Mouse (Mus musculus) liver, postnatal 0 days (tissue): ENCODE data around the gene Ubac1. TPM values are rescaled to one million over a fixed set of nuclear protein-coding genes. Genes with fewer than 3 reads are reported as not detected.
A peak's percentile ranks its signal among the peaks of the same experiment; 100 is the strongest.

Source experiments
- ATAC-seq: fragments of 200-750 bp; cut with Nextera tagmentation; 2 replicates; pipeline ENCODE4 v1.8.0; 2017; ENCODE audit warnings: mild to moderate bottlenecking, moderate library complexity
- DNase-seq: peaks from one replicate; pipeline ENCODE4 v3.0.0-alpha.2; 2016
- H3K27ac ChIP-seq: fragments of 300-500 bp; sonication (generic); 2 replicates; pipeline ENCODE4 v1.5.1; 2014; ENCODE audit warnings: antibody characterized with exemption, moderate library complexity, mild to moderate bottlenecking, low read depth
- H3K27me3 ChIP-seq: fragments of 300-500 bp; sonication (generic); 2 replicates; pipeline ENCODE4 v1.6.1; 2014; ENCODE audit warnings: low read length, control low read depth, mixed read lengths; ENCODE audit not compliant: insufficient read depth
- H3K36me3 ChIP-seq: fragments of 300-500 bp; sonication (generic); replicated peaks from 2 replicates; pipeline ENCODE4 v1.6.1; 2014; ENCODE audit warnings: mild to moderate bottlenecking, control low read depth, low read length, moderate library complexity, mixed read lengths; ENCODE audit not compliant: insufficient read depth
- H3K4me1 ChIP-seq: fragments of 300-500 bp; sonication (generic); 2 replicates; pipeline ENCODE4 v1.6.1; 2014; ENCODE audit warnings: antibody characterized with exemption, mild to moderate bottlenecking, control low read depth; ENCODE audit not compliant: insufficient read depth
- H3K4me2 ChIP-seq: fragments of 300-500 bp; sonication (generic); 2 replicates; pipeline ENCODE4 v1.6.1; 2014; ENCODE audit warnings: low read depth, mild to moderate bottlenecking, low read length, moderate library complexity, mixed read lengths
- H3K4me3 ChIP-seq: fragments of 300-500 bp; sonication (generic); 2 replicates; pipeline ENCODE4 v1.5.1; 2014; ENCODE audit warnings: low read depth, low read length
- H3K9ac ChIP-seq: fragments of 300-500 bp; sonication (generic); replicated peaks from 2 replicates; pipeline ENCODE4 v1.6.1; 2014; ENCODE audit warnings: mild to moderate bottlenecking, moderate library complexity
- H3K9me3 ChIP-seq: fragments of 300-500 bp; sonication (generic); 2 replicates; pipeline ENCODE4 v1.6.1; 2016; ENCODE audit warnings: mild to moderate bottlenecking, control low read depth, low read length, mixed read lengths
- CTCF ChIP-seq: sonication (generic); IDR thresholded peaks from 2 replicates; pipeline ENCODE4 v1.5.1; 2016; ENCODE audit warnings: antibody characterized with exemption, low read depth
- EP300 ChIP-seq: IDR thresholded peaks from 2 replicates; pipeline ENCODE4 v1.6.1; 2016; ENCODE audit warnings: antibody characterized with exemption, low read depth, mild to moderate bottlenecking
- WGBS: fragments of 180-500 bp; shearing (Covaris S2); extraction: QIAGEN DNeasy Blood & Tissue Kit; methylation state at CpG from one replicate; pipeline ENCODE4 v1.1.7; 2014; ENCODE audit not compliant: insufficient replicate concordance; 5-methylcytosine and 5-hydroxymethylcytosine counted together
- polyA plus RNA-seq: library from polyadenylated mRNA; unstranded; fragments of >200 nt; fragmentation: Nextera tagmentation; extraction: Ambion mirVana; gene quantifications from 2 replicates; pipeline ENCODE4 v1.2.1, GENCODE M21; 2015

The Ubac1 gene
- polyA plus RNA-seq, 1 experiment from 2014 or later = 183 TPM

- ATAC-seq (peak; percentile 67; the same call in 1 of the 2 replicates), DNase-seq (peak; percentile 42)
- H3K4me1 ChIP-seq = 0 out of 2 replicates have a peak, but pooled peaks cover 3% of the 10 kb centered on the region
- H3K9me3 ChIP-seq = no peaks in the 10 kb centered on the region
- H3K27me3 ChIP-seq = no peaks in the 10 kb centered on the region
- H3K4me3 ChIP-seq = no peak overlapping the region
- H3K9ac ChIP-seq = no peak overlapping the region
- 0 out of 2 replicates have a peak, but pooled peaks cover 6% of the 10 kb centered on the region for H3K36me3 ChIP-seq
- TF ChIP-seq CTCF (no peak), EP300 (no peak)
- no peak overlapping the region for H3K4me2 ChIP-seq
- H3K27ac ChIP-seq = no peak overlapping the region
- 69% methylated on average over 21 of the region's 21 CpGs for WGBS
These were observed 39.6 kb upstream of the Ubac1 start for GRCm38 (mm10) chr2:26061018-26061666.

DNA sequence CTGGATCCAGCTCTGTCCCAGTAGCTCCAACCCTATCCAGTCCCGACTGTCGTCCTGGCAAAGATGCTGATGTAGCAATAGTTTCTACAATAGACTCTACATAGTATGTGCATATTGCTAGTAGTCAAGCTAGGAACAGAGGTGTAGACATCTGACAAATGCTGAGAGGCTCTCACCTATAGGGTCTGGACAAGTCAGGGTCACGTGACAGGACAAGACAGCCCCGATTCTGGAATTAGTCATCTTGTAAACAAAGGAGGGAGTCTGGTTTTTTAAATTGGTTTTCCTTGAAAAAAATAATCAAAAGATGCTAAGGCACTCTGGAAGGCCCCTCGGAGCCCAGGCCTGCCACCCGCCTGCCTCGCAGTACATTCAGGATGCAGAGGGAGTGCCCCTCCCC, 35.5 kb upstream of the Ubac1 start:
- H3K4me3 ChIP-seq = no peak overlapping the region
- H3K9ac ChIP-seq = no peak overlapping the region
- H3K4me2 ChIP-seq = no peak overlapping the region
- no peak overlapping the region for H3K27ac ChIP-seq
- DNase-seq (no peak), ATAC-seq (no peak)
- H3K27me3 ChIP-seq = no peaks in the 10 kb centered on the region
- H3K4me1 ChIP-seq = 0 out of 2 replicates have a peak, but pooled peaks cover 3% of the 10 kb centered on the region
- no peaks in the 10 kb centered on the region for H3K9me3 ChIP-seq
- H3K36me3 ChIP-seq = 0 out of 2 replicates have a peak, but pooled peaks cover 6% of the 10 kb centered on the region
- TF ChIP-seq EP300 = no peak
- TF ChIP-seq CTCF = no peak
- WGBS = 79% methylated on average over 7 of the region's 7 CpGs

- ATAC-seq = no peak
- Histone ChIP-seq H3K27me3 (no peaks in the 10 kb centered on the region), H3K4me2 (no peak overlapping the region), H3K27ac (no peak overlapping the region), H3K9me3 (no peaks in the 10 kb centered on the region), H3K4me1 (no peaks in the 10 kb centered on the region), H3K36me3 (0 out of 2 replicates have a peak, but pooled peaks cover 4% of the 10 kb centered on the region), H3K9ac (no peak overlapping the region), H3K4me3 (no peak overlapping the region)
- no peak for DNase-seq
- WGBS = 70% methylated on average over 5 of the region's 5 CpGs
- TF ChIP-seq EP300 = no peak
- no peak for TF ChIP-seq CTCF
These were observed 34.7 kb upstream of the Ubac1 start for GRCm38 (mm10) chr2:26056226-26056625.

- WGBS = 54% methylated on average over 2 of the region's 2 CpGs
- ATAC-seq (no peak), DNase-seq (no peak)
- no peaks in the 10 kb centered on the region for H3K4me1 ChIP-seq
- no peak for TF ChIP-seq EP300
- no peak for TF ChIP-seq CTCF
- no peak overlapping the region for H3K4me2 ChIP-seq
- H3K27me3 ChIP-seq = no peaks in the 10 kb centered on the region
- H3K27ac ChIP-seq = no peak overlapping the region
- no peak overlapping the region for H3K4me3 ChIP-seq
- H3K9ac ChIP-seq = no peak overlapping the region
- 0 out of 2 replicates have a peak, but pooled peaks cover 4% of the 10 kb centered on the region for H3K36me3 ChIP-seq
- H3K9me3 ChIP-seq = no peaks in the 10 kb centered on the region
These were observed 34.2 kb upstream of the Ubac1 start for GRCm38 (mm10) chr2:26055747-26056102.

DNA sequence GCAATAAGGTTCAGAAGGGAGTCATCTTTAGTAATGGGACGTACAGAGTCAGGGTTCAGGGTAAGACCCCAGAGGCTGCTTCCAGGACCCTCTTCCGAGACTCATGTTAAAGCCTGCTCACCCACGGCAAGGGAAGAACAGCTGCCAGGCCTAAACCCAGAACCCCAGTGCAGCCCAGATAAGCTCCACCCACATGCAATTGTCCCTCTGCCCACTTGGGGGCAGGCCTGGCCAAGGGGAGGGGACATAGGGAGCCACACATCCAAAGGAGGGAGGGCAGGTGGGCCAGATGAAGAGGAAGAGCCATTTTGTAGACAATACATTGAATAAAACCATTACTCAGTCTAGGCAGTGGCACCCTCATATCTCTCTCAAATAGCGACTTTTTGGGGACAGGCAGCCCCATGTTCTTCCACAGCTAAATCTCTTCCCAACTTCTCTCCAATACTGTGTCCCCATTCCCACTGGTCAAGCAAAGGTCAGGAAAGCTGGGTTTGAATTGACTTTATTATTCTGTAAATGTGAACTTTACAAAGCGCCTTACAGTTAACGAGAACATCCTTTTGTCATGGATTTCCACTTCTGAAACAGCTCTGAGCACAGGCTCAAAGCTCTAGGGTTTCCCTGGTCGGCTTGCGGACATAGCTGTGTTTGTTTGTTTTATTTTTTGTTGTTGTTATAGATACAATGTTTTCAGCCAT, 33.6 kb upstream of the Ubac1 start:
- no peak overlapping the region for H3K27ac ChIP-seq
- 47% methylated on average over 8 of the region's 8 CpGs for WGBS
- peak; percentile 98 for TF ChIP-seq CTCF
- no peak for TF ChIP-seq EP300
- DNase-seq = peak; percentile 81
- peak; percentile 84 for ATAC-seq
- H3K4me1 ChIP-seq = no peaks in the 10 kb centered on the region
- no peak overlapping the region for H3K9ac ChIP-seq
- H3K27me3 ChIP-seq = no peaks in the 10 kb centered on the region
- no peak overlapping the region for H3K4me3 ChIP-seq
- H3K36me3 ChIP-seq = 0 out of 2 replicates have a peak, but pooled peaks cover 4% of the 10 kb centered on the region
- H3K4me2 ChIP-seq = no peak overlapping the region
- no peaks in the 10 kb centered on the region for H3K9me3 ChIP-seq

DNA sequence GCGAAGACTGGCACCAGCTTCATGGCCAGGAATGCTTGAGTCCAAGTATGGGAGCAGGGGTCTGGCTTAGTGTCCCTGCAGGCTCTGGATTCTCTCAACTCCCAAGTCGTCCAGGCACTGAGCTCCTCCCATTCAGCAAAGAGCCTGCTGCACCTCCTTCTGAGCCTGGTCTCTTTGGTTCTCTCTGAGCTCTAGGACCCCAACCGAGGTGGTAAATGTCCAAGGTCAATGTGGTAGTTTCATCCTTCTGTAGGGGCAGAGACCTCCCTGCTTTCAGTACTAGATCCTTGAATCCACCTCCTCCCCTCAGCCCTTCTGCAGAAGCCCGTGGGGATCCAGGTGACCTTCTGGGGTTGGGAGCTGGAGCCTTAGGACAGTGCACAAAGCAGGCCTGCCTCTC, 31.3 kb upstream of the Ubac1 start:
- no peak for DNase-seq
- WGBS = 56% methylated on average over 4 of the region's 4 CpGs
- Histone ChIP-seq H3K4me1 (no peaks in the 10 kb centered on the region), H3K9me3 (no peaks in the 10 kb centered on the region), H3K4me3 (no peak overlapping the region), H3K36me3 (no peaks in the 10 kb centered on the region), H3K4me2 (no peak overlapping the region), H3K9ac (no peak overlapping the region), H3K27ac (no peak overlapping the region), H3K27me3 (no peaks in the 10 kb centered on the region)
- TF ChIP-seq CTCF (no peak), EP300 (no peak)
- no peak for ATAC-seq
